Mouse (Mus musculus) lung, embryonic 16.5 days (tissue): ENCODE results near the gene Aanat. TPM values are rescaled to one million over a fixed set of nuclear protein-coding genes. Genes with fewer than 3 reads are reported as not detected.
A peak's percentile ranks its signal among the peaks of the same experiment; 100 is the strongest.

ENCODE experiments used
- ATAC-seq: fragments of 200-750 bp; cut with Nextera tagmentation; 2 replicates; pipeline ENCODE4 v1.8.0; 2017; ENCODE audit warnings: low read depth, mild to moderate bottlenecking, moderate library complexity
- H3K27ac ChIP-seq: fragments of 300-500 bp; sonication (generic); 2 replicates; pipeline ENCODE4 v1.5.1; 2014; ENCODE audit warnings: mild to moderate bottlenecking, control low read depth, low read length
- H3K27me3 ChIP-seq: fragments of 300-500 bp; sonication (generic); 2 replicates; pipeline ENCODE4 v1.6.1; 2014; ENCODE audit warnings: low read depth, low read length, mixed read lengths; ENCODE audit not compliant: control insufficient read depth, insufficient read depth
- H3K36me3 ChIP-seq: fragments of 300-500 bp; sonication (generic); 2 replicates; pipeline ENCODE4 v1.6.1; 2014; ENCODE audit warnings: low read length; ENCODE audit not compliant: control insufficient read depth, insufficient read depth
- H3K4me1 ChIP-seq: fragments of 300-500 bp; sonication (generic); replicated peaks from 2 replicates; pipeline ENCODE4 v1.6.1; 2014; ENCODE audit warnings: low read length, mixed read lengths; ENCODE audit not compliant: control insufficient read depth, insufficient read depth
- H3K4me2 ChIP-seq: fragments of 300-500 bp; sonication (generic); 2 replicates; pipeline ENCODE4 v1.6.1; 2014; ENCODE audit warnings: low read depth, low read length, control low read depth
- H3K4me3 ChIP-seq: fragments of 300-500 bp; sonication (generic); 2 replicates; pipeline ENCODE4 v1.5.1; 2014; ENCODE audit warnings: mild to moderate bottlenecking, low read length, control low read depth
- H3K9ac ChIP-seq: fragments of 300-500 bp; sonication (generic); 2 replicates; pipeline ENCODE4 v1.6.1; 2014; ENCODE audit warnings: low read length, control low read depth
- H3K9me3 ChIP-seq: fragments of 300-500 bp; sonication (generic); 2 replicates; pipeline ENCODE4 v1.6.1; 2016; ENCODE audit warnings: low read length; ENCODE audit not compliant: control insufficient read depth
- WGBS: fragments of 180-500 bp; shearing (Covaris S2); extraction: QIAGEN DNeasy Blood & Tissue Kit; methylation state at CpG from one replicate; pipeline ENCODE4 v1.1.7; 2014; 5-methylcytosine and 5-hydroxymethylcytosine counted together
- polyA plus RNA-seq: library from polyadenylated mRNA; unstranded; fragments of >200 nt; fragmentation: Nextera tagmentation; extraction: Ambion mirVana; gene quantifications from 2 replicates; pipeline ENCODE4 v1.2.1, GENCODE M21; 2015

Gene Aanat
- polyA plus RNA-seq, 1 experiment from 2014 or later: not detected

DNA sequence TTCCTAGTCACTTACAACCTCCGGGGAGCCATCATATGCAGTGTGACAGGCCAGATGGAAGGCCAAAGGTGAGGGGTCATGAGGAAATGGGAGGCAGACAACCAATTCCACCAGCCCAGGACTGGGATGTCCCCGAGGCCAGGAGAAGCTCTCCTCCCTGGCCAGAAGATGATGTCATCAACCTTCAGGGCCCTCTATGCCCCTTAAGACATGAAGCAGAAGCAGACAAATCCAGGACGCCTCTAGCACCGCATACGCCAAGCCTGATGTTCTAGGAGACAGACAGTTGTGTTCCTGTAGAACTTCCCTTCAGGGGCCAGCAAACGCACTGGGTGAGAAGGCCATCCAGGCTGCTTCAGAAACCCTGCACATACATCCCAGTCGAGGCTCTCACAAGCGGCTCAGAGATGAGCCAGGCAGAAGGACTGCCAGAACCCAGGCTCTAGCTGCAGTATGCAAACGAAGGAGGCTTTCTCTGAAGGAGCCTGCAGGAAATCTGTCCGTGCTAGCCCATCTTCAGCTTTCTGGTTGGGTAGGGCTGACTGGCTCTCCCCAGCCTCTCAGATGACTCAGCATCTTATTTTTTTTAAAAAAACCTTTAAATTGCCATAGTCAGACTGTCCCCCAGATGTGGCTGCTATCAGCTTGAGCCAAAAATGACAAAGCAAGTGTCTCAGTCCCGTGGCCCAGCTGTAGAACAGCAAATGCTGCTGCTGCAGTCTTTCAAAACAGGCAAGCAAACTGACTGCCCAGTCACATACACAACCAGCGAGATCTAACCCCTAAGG lies 13.3 kb upstream of the Aanat start:
- Histone ChIP-seq H3K27ac (no peak overlapping the region), H3K4me1 (peaks cover 9% of the 10 kb centered on the region), H3K4me3 (no peak overlapping the region), H3K27me3 (no peaks in the 10 kb centered on the region), H3K36me3 (no peaks in the 10 kb centered on the region), H3K9me3 (no peaks in the 10 kb centered on the region), H3K4me2 (no peak overlapping the region), H3K9ac (no peak overlapping the region)
- 49% methylated on average over 12 of the region's 12 CpGs for WGBS
- ATAC-seq: peak; percentile 41

DNA sequence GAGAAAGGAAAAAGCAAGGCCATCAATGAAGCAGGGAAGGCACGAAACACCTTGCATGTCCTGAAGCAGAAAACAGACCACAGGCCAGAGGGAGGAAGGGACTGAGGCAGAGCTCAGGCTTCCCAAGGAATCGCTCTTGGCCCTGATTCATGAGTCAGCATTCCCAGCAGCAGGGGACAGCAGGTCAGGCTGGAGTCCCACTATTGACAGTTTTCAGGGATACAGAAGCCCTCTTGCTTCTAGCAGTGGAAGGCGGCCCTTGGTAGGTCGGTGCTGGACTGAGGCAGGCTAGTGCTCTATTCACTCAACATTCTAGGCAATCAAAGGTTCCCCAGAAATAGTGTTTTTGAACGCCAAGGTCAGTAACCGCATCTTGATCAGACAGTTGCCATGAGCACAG lies 11.7 kb upstream of the Aanat start:
- no peak for ATAC-seq
- WGBS: 73% methylated on average over 6 of the region's 6 CpGs
- H3K9ac ChIP-seq: no peak overlapping the region
- no peak overlapping the region for H3K4me2 ChIP-seq
- no peaks in the 10 kb centered on the region for H3K36me3 ChIP-seq
- no peaks in the 10 kb centered on the region for H3K27me3 ChIP-seq
- H3K9me3 ChIP-seq: no peaks in the 10 kb centered on the region
- H3K4me1 ChIP-seq: peaks cover 11% of the 10 kb centered on the region
- no peak overlapping the region for H3K4me3 ChIP-seq
- no peak overlapping the region for H3K27ac ChIP-seq

DNA sequence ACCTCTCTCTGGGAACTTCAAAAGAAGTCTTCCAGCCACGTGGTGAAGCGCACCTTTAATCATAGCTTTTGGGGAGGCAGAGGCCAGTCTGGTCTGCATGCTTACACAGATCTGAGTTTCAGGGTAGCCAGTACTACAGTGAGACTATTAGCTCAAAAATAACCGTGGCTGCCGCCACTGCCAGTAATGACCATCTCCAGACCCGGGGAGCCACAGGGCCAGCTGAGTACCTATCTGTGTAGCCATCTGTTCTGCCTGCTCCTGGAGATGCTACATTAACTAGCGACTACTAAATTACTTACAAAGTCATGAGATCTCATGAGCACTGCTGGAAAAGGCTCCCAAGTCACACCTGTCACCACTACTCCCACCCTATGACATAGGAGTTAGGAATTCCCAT lies 11.2 kb upstream of the Aanat start:
- ATAC-seq: no peak

DNA sequence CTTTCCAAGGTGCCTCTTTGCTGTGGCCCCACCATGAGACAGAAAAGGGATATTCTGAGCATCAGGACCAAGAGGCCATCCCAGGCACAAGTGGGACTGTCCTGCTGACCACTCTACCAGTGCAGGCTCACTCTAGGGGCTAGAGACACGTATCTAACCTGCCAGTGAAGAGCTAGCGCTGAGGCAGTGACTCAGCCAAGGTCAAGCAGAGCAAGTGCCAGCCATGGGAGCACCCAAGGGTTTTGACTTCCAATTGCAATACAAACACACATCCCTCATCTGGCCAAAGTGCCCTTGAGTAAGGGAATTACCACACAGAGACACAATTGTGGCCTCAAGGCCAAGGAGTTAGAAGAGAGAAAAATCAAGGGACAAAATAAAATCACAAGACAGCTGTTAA lies 10.8 kb upstream of the Aanat start:
- Histone ChIP-seq H3K4me3 (no peak overlapping the region), H3K9ac (no peak overlapping the region), H3K36me3 (no peaks in the 10 kb centered on the region), H3K9me3 (no peaks in the 10 kb centered on the region), H3K4me2 (no peak overlapping the region), H3K4me1 (peaks cover 17% of the 10 kb centered on the region), H3K27me3 (no peaks in the 10 kb centered on the region), H3K27ac (no peak overlapping the region)
- ATAC-seq: no peak
- WGBS: 80% methylated on average over 2 of the region's 2 CpGs

More for the DNA sequence above, 11.2 kb upstream of the Aanat start:
- Histone ChIP-seq H3K4me2 (no peak overlapping the region), H3K27ac (no peak overlapping the region), H3K4me1 (peaks cover 13% of the 10 kb centered on the region), H3K9ac (no peak overlapping the region), H3K27me3 (no peaks in the 10 kb centered on the region), H3K9me3 (no peaks in the 10 kb centered on the region), H3K4me3 (no peak overlapping the region), H3K36me3 (no peaks in the 10 kb centered on the region)
- WGBS: 71% methylated on average over 6 of the region's 6 CpGs

DNA sequence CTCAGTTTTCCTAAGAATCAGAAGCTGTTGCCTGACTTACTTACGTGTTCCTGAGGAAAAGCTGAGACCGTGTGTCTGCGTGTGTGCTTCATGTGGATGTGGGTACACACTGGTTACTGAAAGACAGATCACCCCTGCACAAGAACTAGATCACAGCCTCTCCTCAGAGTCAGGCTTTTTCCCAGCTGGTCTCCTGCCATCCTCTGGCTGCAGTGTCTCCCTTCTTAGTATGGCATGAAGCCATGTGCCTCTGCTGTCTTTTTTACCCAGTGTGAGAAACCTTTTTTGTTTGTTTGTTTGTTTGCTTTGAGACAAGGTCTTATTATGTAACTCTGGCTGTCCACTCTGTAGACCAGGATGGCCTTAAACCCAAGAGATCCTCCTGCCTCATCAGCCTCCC lies 7.0 kb upstream of the Aanat start:
- H3K4me2 ChIP-seq: no peak overlapping the region
- no peaks in the 10 kb centered on the region for H3K27me3 ChIP-seq
- ATAC-seq: no peak
- 97% methylated on average over 3 of the region's 3 CpGs for WGBS
- no peak overlapping the region for H3K4me3 ChIP-seq
- H3K36me3 ChIP-seq: no peaks in the 10 kb centered on the region
- no peaks in the 10 kb centered on the region for H3K9me3 ChIP-seq
- H3K4me1 ChIP-seq: peaks cover 12% of the 10 kb centered on the region
- no peak overlapping the region for H3K9ac ChIP-seq
- no peak overlapping the region for H3K27ac ChIP-seq

DNA sequence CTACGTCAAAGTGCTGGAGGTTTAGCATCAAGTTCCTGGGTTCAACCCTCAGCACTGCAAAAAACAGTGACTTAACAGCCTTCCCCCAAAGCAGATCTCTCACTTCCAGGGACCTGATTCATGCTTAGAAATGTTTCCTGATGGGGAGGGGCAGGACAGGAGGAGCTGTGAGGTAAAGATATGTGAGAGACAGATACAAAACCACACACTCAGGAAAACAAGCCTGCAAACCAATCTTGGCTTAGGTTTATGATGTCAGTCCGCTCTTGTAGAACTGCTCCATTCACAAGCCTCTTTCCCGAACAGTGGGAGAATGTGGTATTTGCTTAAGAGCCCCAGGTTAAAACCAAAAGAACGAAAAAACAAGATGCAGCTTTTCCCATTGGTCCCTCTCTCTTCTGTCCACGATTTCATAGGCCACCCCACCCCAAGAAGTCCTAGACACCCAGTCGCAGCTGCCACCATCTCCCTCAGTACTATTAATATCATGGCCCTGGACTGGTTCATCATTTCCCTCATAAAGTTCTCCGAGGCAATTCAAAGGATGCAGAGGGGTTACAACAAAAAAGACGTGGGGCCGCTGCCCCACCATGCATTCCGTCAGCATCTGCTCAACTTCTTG lies 6.1 kb upstream of the Aanat start:
- no peaks in the 10 kb centered on the region for H3K9me3 ChIP-seq
- H3K4me3 ChIP-seq: peak overlapping the region; percentile 93
- peak overlapping the region; percentile 95 for H3K4me2 ChIP-seq
- peak overlapping the region; percentile 89 for H3K9ac ChIP-seq
- H3K36me3 ChIP-seq: no peaks in the 10 kb centered on the region
- H3K27ac ChIP-seq: no peak overlapping the region
- H3K27me3 ChIP-seq: no peaks in the 10 kb centered on the region
- H3K4me1 ChIP-seq: peaks cover 12% of the 10 kb centered on the region
- WGBS: 22% methylated on average over 10 of the region's 10 CpGs
- no peak for ATAC-seq

DNA sequence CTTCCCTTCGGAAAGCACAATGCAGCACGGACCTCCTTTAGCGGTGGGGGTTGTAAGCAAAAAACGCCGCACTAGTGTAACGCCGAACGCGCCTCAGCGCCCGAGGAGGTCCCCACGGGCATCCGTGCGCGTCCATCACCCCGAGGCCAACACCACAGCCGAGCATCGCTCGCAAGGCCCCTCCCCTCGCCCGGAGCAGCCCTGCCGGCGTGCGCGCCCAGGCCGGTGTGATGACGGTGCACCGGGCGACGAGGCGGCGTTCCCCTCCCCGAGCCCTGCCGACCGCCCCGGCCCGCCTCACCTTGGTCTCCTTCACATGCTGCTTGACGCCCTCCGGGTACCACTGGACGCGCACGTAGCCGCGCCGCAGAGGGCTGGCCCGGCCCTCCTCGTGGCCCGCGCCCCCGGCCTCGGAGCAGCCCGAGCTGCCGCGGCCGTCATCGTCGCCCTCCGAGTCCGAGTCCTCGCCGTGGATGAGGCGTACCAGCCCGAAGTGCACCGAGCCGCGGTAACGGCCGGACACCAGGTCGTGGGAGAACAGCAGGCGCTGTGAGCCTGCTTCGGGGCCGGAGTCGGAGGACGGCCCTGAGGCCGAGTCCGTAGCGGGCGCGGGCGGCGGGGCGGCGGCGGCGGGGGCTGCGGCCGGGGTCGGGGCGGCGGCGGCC lies 5.4 kb upstream of the Aanat start:
- Histone ChIP-seq H3K27ac (peak overlapping the region; percentile 57), H3K4me2 (peak overlapping the region; percentile 95), H3K4me1 (peaks cover 12% of the 10 kb centered on the region), H3K36me3 (no peaks in the 10 kb centered on the region), H3K9ac (peak overlapping the region; percentile 89), H3K4me3 (peak overlapping the region; percentile 93), H3K9me3 (no peaks in the 10 kb centered on the region), H3K27me3 (no peaks in the 10 kb centered on the region)
- peak; percentile 76 for ATAC-seq
- WGBS: under 1% methylated on average over 78 of the region's 91 CpGs

DNA sequence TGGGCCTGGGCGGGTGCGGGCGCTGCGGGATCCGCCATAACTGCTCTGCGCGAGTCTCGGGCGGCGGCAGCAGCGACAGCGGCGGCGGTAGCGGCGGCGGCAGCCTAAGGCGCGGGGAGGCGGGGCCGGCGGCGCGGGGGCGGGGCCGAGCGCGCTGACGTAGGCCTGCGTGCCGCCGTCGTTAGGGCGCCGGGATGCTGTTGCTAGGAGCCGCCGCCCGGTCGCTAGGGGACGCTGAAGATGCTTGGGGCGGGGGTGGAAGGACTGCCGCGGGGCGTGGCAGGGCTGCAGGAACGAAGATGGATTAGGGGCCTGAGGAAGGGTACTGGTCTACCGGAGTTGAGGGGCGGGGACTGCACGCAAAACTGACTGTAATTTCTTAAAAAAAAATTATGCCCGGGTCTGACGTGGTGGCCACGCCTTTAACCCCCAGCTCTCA lies 4.8 kb upstream of the Aanat start, which contains the start of gene Ube2o:
TSS of gene Ube2o (minus strand) at position 72 of the 439 bp plus-strand sequence.
- no peaks in the 10 kb centered on the region for H3K27me3 ChIP-seq
- peak within 1 kb of the TSS; percentile 89 for H3K9ac ChIP-seq
- H3K9me3 ChIP-seq: no peaks in the 10 kb centered on the region
- H3K4me3 ChIP-seq: peak within 1 kb of the TSS; percentile 93
- H3K27ac ChIP-seq: peak within 1 kb of the TSS; percentile 57
- peak within 1 kb of the TSS; percentile 95 for H3K4me2 ChIP-seq
- H3K4me1 ChIP-seq: peaks cover 12% of the 10 kb centered on the region
- WGBS: 1% methylated on average over 18 of the region's 51 CpGs
- ATAC-seq: peak; percentile 93
- no peaks in the 10 kb centered on the region for H3K36me3 ChIP-seq

DNA sequence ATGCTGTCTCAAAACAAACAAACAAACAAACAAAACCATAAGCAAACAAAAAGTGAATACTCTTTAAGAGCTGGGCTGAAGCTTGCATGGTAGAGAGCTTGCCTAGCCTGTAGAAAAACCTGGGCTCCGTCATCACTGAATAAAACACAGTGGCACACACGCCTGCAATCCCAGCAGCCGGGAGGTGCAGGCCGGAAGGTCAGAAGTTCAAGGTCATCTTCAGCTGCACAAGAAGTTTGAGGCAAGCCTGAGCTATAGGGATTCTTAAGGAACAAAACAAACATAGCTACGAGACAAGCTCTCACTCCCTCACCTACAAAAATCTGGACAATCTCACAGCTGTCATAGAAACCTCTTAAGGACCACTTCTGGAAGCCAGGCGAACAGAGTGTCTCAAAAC lies 550 bp upstream of the Aanat start:
- ATAC-seq: no peak

More for the DNA sequence above, 550 bp upstream of the Aanat start:
- no peak overlapping the region for H3K4me2 ChIP-seq
- WGBS: 48% methylated on average over 6 of the region's 6 CpGs
- no peak overlapping the region; the same call in 1 of the 2 replicates for H3K27ac ChIP-seq
- peaks cover 4% of the 10 kb centered on the region for H3K27me3 ChIP-seq
- H3K9me3 ChIP-seq: no peaks in the 10 kb centered on the region
- H3K36me3 ChIP-seq: no peaks in the 10 kb centered on the region
- H3K4me3 ChIP-seq: no peak overlapping the region
- no peak overlapping the region for H3K9ac ChIP-seq
- H3K4me1 ChIP-seq: peaks cover under 1% of the 10 kb centered on the region
